Mouse (Mus musculus) lung, embryonic 16.5 days (tissue): Measurements from ENCODE around the gene Cbll1. TPM values are rescaled to one million over a fixed set of nuclear protein-coding genes. Genes with fewer than 3 reads are reported as not detected.

Experiments used
- ATAC-seq: fragments of 200-750 bp; cut with Nextera tagmentation; 2 replicates; pipeline ENCODE4 v1.8.0; 2017; ENCODE audit warnings: low read depth, mild to moderate bottlenecking, moderate library complexity
- H3K27ac ChIP-seq: fragments of 300-500 bp; sonication (generic); 2 replicates; pipeline ENCODE4 v1.5.1; 2014; ENCODE audit warnings: mild to moderate bottlenecking, control low read depth, low read length
- H3K27me3 ChIP-seq: fragments of 300-500 bp; sonication (generic); 2 replicates; pipeline ENCODE4 v1.6.1; 2014; ENCODE audit warnings: low read depth, low read length, mixed read lengths; ENCODE audit not compliant: control insufficient read depth, insufficient read depth
- H3K36me3 ChIP-seq: fragments of 300-500 bp; sonication (generic); 2 replicates; pipeline ENCODE4 v1.6.1; 2014; ENCODE audit warnings: low read length; ENCODE audit not compliant: control insufficient read depth, insufficient read depth
- H3K4me1 ChIP-seq: fragments of 300-500 bp; sonication (generic); replicated peaks from 2 replicates; pipeline ENCODE4 v1.6.1; 2014; ENCODE audit warnings: low read length, mixed read lengths; ENCODE audit not compliant: control insufficient read depth, insufficient read depth
- H3K4me2 ChIP-seq: fragments of 300-500 bp; sonication (generic); 2 replicates; pipeline ENCODE4 v1.6.1; 2014; ENCODE audit warnings: low read depth, low read length, control low read depth
- H3K4me3 ChIP-seq: fragments of 300-500 bp; sonication (generic); 2 replicates; pipeline ENCODE4 v1.5.1; 2014; ENCODE audit warnings: mild to moderate bottlenecking, low read length, control low read depth
- H3K9ac ChIP-seq: fragments of 300-500 bp; sonication (generic); 2 replicates; pipeline ENCODE4 v1.6.1; 2014; ENCODE audit warnings: low read length, control low read depth
- H3K9me3 ChIP-seq: fragments of 300-500 bp; sonication (generic); 2 replicates; pipeline ENCODE4 v1.6.1; 2016; ENCODE audit warnings: low read length; ENCODE audit not compliant: control insufficient read depth
- WGBS: fragments of 180-500 bp; shearing (Covaris S2); extraction: QIAGEN DNeasy Blood & Tissue Kit; methylation state at CpG from one replicate; pipeline ENCODE4 v1.1.7; 2014; 5-methylcytosine and 5-hydroxymethylcytosine counted together
- polyA plus RNA-seq: library from polyadenylated mRNA; unstranded; fragments of >200 nt; fragmentation: Nextera tagmentation; extraction: Ambion mirVana; gene quantifications from 2 replicates; pipeline ENCODE4 v1.2.1, GENCODE M21; 2015

Cbll1 gene
- polyA plus RNA-seq, result 11.1 and 16.6 TPM in 2 replicates

DNA sequence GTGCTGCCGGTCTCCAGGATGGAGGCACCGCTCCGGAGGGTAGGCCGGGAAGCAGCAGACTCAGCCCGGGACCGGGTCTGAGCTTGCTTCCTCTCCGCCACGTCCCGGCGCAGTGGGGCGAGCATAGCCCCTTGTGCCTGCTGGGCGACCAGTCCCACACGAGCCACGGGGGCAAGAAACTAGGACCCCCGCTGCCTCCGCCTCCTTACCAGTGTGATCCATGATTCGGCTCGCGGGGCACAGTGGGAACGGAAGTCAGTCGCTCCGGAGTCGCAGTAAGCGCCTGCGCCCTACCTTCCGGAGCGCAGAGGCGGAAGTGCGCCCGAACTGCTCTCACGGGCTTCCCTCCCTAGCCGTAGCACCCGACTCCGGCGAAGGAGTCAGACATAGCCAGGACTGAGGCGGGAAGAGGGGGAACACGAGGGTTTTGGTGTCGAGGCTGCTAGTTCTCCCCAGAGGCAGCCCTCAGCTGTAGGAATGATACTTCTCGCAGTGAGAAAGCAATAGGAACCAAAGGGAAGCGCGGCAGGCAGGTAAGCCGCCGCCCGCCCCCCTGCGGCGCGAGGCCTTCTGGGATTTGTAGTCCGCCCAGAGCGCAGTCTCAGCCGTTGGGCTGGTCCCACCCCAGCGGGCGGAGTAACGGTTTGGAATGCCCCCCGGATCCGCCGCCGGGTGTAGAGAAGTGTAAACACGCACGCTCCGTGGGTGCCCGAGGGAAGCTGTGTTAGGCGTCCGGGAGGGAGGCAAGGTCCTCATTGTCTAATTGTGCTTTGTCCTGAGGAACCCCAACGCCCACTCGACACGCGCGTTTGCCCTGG, at the start of gene Cbll1:
Gene Cbll1 (minus strand): TSS at position 303 of the 818 bp plus-strand sequence.
- Histone ChIP-seq H3K4me1 (peaks cover 12% of the 10 kb centered on the region), H3K36me3 (no peaks in the 10 kb centered on the region), H3K9me3 (no peaks in the 10 kb centered on the region), H3K4me3 (peak within 1 kb of the TSS; percentile 95), H3K27me3 (no peaks in the 10 kb centered on the region), H3K4me2 (peak within 1 kb of the TSS; percentile 89), H3K9ac (peak within 1 kb of the TSS; percentile 93), H3K27ac (peak within 1 kb of the TSS; percentile 90)
- under 1% methylated on average over 66 of the region's 68 CpGs for WGBS
- peak; percentile 99 for ATAC-seq

DNA sequence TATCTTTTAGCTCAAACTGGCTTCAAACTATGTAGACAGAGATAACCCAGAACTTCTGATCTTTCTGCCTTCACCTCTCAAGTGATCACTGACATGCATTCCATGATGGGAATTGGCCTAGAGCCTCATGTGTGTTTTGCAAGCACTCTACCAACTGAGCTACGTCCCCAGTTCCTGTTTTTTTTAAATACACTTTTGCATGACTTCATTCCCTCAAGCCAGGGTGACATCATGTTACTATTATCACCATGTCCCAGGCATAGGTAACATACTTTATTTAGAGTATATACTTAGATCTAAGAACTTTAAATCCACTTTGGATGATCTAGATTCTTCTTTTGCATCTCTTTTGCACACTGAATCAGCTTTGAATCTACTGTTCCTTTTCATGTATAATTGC, 46.6 kb upstream of the Cbll1 start:
- no peaks in the 10 kb centered on the region for H3K36me3 ChIP-seq
- no peak overlapping the region for H3K4me2 ChIP-seq
- H3K27ac ChIP-seq, result no peak overlapping the region
- ATAC-seq, result no peak
- no peaks in the 10 kb centered on the region for H3K4me1 ChIP-seq
- H3K9me3 ChIP-seq, result no peaks in the 10 kb centered on the region
- WGBS, result 33% methylated on average over 1 of the region's 1 CpGs
- H3K9ac ChIP-seq, result no peak overlapping the region
- H3K4me3 ChIP-seq, result no peak overlapping the region
- H3K27me3 ChIP-seq, result no peaks in the 10 kb centered on the region

DNA sequence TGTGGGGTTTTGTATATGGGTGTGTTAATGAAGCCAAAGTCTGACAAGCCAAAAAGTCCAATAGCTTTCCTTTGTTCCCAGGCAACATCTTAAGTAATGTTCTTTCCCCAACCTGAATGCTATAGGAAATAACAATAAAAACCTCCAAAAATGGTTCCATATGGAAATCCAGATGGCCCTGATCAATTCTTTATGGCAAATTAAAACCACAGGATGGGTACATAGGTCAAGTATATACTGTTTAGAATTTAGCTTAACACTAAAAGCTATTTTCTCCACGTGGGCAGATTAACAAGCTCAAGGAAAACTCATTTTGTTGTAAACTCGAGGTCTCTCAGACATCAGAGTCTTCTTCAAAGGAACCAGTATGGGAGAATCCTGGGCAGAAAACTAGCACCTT, 45.8 kb upstream of the Cbll1 start:
- WGBS, result 49% methylated on average over 2 of the region's 2 CpGs
- no peaks in the 10 kb centered on the region for H3K27me3 ChIP-seq

DNA sequence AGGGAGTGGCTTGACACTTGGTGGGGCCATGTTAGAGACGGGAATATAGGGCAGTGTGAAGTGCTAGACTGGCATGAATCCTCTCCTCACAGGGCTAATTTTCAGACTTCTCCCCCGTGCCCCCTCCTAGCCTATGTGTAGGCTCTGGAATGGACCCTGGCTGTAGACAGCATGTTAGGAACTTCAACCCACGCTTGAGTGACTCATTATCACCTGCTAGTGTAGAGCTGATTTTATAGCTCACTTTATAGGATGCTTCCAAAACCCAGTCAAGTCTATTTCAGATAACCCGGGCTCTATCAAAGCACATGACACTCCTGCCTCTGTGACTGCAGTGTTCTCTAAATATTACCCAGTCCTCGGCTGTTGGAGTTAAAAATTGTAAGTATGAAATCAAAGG, 42.1 kb upstream of the Cbll1 start:
- Histone ChIP-seq H3K9me3 (no peaks in the 10 kb centered on the region), H3K4me1 (no peaks in the 10 kb centered on the region), H3K27me3 (no peaks in the 10 kb centered on the region), H3K36me3 (no peaks in the 10 kb centered on the region), H3K4me3 (no peak overlapping the region), H3K9ac (no peak overlapping the region), H3K4me2 (no peak overlapping the region), H3K27ac (no peak overlapping the region)
- WGBS, result 64% methylated on average over 5 of the region's 5 CpGs
- no peak for ATAC-seq

More for the DNA sequence above, 45.8 kb upstream of the Cbll1 start:
- H3K4me3 ChIP-seq, result no peak overlapping the region
- no peaks in the 10 kb centered on the region for H3K4me1 ChIP-seq
- no peak overlapping the region for H3K9ac ChIP-seq
- no peaks in the 10 kb centered on the region for H3K9me3 ChIP-seq
- no peak overlapping the region for H3K4me2 ChIP-seq
- ATAC-seq, result no peak
- no peak overlapping the region for H3K27ac ChIP-seq
- H3K36me3 ChIP-seq, result no peaks in the 10 kb centered on the region

DNA sequence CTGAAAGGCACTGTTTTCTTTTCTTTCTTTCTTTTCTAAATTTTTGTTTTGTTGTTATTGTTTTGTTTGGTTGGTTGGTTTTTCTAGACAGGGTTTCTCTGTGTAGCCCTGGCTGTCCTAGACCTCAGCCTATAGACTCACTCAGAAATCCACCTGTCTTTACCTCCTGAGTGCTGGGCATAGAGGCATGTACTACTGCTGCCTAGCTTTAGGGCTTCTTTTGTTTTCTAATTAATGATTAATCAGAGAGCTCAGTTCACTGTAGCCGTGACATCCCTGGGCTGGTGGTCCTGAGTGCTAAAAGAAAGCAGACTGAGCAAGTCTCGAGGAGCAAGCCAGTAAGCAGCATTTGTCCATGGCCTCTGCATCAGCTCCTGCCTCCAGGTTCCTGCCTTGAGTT, 40.4 kb upstream of the Cbll1 start:
- Histone ChIP-seq H3K9ac (no peak overlapping the region), H3K36me3 (no peaks in the 10 kb centered on the region), H3K4me1 (no peaks in the 10 kb centered on the region), H3K27ac (no peak overlapping the region), H3K4me2 (no peak overlapping the region), H3K27me3 (no peaks in the 10 kb centered on the region), H3K4me3 (no peak overlapping the region), H3K9me3 (no peaks in the 10 kb centered on the region)
- WGBS, result 57% methylated on average over 2 of the region's 2 CpGs
- ATAC-seq, result no peak

DNA sequence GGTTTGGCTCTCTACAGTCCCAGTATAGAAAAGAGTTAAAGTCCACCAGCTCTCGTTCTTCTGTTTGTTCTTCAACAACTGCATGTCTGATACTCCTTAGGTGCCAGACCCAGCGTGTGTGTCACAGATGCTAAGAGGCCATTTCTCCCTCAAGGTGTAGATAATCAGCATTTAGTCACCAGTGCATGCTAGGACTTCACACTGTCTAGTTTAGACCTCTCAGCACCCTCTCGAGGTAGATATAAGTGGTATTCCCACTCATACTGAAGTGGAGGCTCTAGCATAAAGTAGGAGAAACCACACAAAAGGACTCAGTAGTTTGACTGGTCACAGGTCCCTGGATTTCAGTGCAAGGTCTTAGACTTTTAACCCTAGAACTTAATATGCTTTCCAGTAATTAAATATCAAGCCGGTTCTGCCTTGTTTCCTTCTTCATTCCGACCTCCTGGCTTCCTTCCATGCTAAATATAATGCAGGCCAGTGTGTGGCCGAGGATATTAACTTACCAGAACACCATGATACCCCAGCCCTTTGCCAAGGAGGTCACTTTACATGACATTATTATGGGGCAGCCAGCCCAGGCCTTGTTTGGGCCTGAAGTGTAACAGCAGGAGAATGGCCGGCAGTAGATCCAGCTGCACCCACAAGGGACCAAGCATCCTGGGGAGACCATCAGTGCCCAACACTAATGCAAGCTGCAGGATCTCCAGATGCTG, 38.3 kb upstream of the Cbll1 start:
- Histone ChIP-seq H3K9me3 (no peaks in the 10 kb centered on the region), H3K27ac (no peak overlapping the region), H3K4me1 (no peaks in the 10 kb centered on the region), H3K4me2 (no peak overlapping the region), H3K27me3 (no peaks in the 10 kb centered on the region), H3K36me3 (no peaks in the 10 kb centered on the region), H3K4me3 (no peak overlapping the region), H3K9ac (no peak overlapping the region)
- 54% methylated on average over 7 of the region's 7 CpGs for WGBS
- no peak for ATAC-seq

DNA sequence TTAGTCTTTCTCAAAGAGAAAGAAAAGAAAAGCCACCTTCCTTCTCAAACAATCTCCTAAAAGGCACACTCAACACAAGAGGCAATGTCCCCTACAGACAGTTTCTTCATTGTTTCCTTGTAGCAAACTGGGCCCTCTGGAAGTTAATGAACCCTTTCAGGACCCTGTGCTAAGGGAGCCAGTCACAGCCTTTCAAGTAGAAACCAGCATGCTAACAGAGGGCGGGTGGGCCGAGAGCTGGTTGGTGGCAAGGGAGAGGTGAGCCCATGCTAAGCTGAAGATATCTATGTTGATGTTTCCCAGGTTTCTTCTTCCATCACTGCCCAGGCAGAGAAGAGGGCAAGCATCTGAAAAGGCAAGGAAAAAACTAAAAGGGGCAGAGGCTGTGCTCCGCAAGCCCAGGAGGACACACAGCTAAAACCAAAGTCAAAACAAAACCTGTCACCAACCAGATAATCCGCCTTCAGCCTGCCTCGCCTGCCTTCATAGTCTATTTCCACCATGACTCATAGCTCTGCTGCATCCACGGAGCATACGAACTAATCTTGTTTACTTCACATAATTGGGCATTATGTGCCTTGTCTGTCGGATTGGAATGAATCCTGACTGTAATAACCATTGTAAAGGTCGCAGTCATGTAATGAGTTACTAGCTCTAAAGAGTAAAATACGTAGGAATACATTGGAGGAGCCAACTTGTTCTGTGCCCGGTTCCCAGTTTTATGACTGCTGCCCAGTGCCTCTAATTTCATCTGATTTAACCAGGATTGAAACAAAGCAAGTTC, 34.8 kb upstream of the Cbll1 start:
- Histone ChIP-seq H3K9ac (no peak overlapping the region), H3K27me3 (no peaks in the 10 kb centered on the region), H3K4me3 (no peak overlapping the region), H3K9me3 (no peaks in the 10 kb centered on the region), H3K4me2 (no peak overlapping the region), H3K4me1 (no peaks in the 10 kb centered on the region), H3K27ac (no peak overlapping the region), H3K36me3 (no peaks in the 10 kb centered on the region)
- no peak for ATAC-seq
- WGBS, result 67% methylated on average over 11 of the region's 11 CpGs

DNA sequence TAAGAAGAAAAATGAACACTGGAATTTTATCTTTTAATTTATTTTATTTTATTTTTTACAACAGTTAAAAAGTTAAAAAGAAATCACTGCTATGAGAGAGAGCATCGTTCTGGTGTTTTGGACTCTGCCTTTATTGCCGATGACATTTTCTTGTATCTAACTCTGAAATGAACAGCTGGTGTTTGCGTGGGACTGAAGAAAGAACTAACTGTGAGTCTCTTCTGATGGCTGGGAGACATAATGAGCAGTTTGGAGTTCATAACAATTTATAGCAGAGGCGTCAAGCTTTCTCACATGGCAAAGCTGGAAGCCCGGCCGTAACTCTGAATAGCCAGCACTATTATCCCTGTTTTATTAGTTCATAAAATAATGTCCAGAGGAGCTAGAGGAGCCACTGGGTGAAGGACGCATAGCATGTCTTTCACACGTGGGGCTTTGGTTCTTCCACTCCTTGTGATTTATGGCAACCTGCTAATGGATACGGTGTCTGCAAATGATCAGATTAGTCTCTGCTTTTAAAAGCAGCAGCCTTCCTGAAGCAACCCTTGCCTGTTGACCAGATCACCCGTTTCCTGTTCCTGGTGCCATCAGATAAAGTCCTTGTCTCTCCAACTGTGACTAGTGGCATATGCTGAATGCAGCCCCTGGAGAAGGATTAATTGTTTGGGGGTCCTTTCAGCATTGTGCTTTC, 33.9 kb upstream of the Cbll1 start:
- WGBS, result 67% methylated on average over 10 of the region's 10 CpGs
- H3K9me3 ChIP-seq, result no peaks in the 10 kb centered on the region
- H3K4me2 ChIP-seq, result no peak overlapping the region
- no peaks in the 10 kb centered on the region for H3K36me3 ChIP-seq
- no peaks in the 10 kb centered on the region for H3K27me3 ChIP-seq
- H3K4me3 ChIP-seq, result no peak overlapping the region
- no peaks in the 10 kb centered on the region for H3K4me1 ChIP-seq
- no peak overlapping the region for H3K9ac ChIP-seq
- no peak overlapping the region for H3K27ac ChIP-seq
- ATAC-seq, result no peak
